In the genomic region with DNA sequence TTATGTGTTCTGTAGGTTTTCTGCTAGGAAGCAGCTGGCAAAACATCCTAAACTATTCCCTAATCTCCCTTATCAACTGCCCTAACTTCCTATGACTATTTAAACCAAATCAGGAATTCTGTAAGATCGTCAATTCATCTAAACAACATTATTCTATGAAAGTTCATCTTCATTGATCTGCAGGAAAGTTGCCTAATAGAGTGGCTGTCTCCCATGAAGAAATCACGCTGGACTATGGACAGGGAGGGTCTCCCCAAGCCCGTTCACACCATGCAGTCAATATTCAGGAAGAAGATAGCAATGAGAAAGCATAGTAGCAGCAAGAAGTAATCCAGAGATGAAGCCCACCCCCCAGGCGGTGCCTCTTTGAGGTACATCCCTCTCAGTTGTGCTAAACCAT, we compare ENCODE assay signal across 21 mouse cellular contexts. TPM values are rescaled to one million over a fixed set of nuclear protein-coding genes. Genes with fewer than 3 reads are reported as not detected.
"Had no signal": no experiment of that assay in that cellular context is flagged by ENCODE, and none has a peak within 500 bp of the region (broad histone marks: within the 10 kb centered on the region; RNA-seq: fewer than 3 reads in every experiment).

No protein-coding gene starts in this region.

- H3K27ac ChIP-seq: left cerebral cortex, adult 2 months; limb, embryonic 10.5 days; lung, embryonic 15.5 days; midbrain, embryonic 12.5 days; neural tube, embryonic 13.5 days had no signal

- H3K27me3 ChIP-seq: lung, embryonic 15.5 days; midbrain, embryonic 12.5 days; neural tube, embryonic 13.5 days had no signal

- DNase-seq: kidney, adult 18-20 months; kidney, postnatal 10 days; kidney, postnatal 4 days; right cerebral cortex, postnatal 25 days; thymus, adult 18-20 months; thymus, postnatal 36 days had no signal

- H3K36me3 ChIP-seq: limb, embryonic 10.5 days; lung, embryonic 15.5 days; midbrain, embryonic 12.5 days; neural tube, embryonic 13.5 days had no signal

- H3K4me2 ChIP-seq: lung, embryonic 15.5 days; midbrain, embryonic 12.5 days; neural tube, embryonic 13.5 days had no signal

- H3K4me3 ChIP-seq: left cerebral cortex, adult 2 months; limb, embryonic 10.5 days; lung, embryonic 15.5 days; midbrain, embryonic 12.5 days; neural tube, embryonic 13.5 days had no signal

- H3K4me1 ChIP-seq: neural tube, embryonic 13.5 days had no signal

- H3K9ac ChIP-seq: lung, embryonic 15.5 days; midbrain, embryonic 12.5 days; neural tube, embryonic 13.5 days had no signal

- H3K9me3 ChIP-seq: limb, embryonic 10.5 days; lung, embryonic 15.5 days; midbrain, embryonic 12.5 days; neural tube, embryonic 13.5 days had no signal

- ATAC-seq: inflammation-experienced regulatory T-cells, adult 6 months; midbrain, embryonic 16.5 days had no signal

RNA-seq across cellular contexts. Expression of gene Olfr1396, which starts 23.5 kb away (rescaled TPM):
- total RNA-seq: layer of hippocampus, adult 8-10 months; layer of hippocampus, postnatal 14 days; left cerebral cortex, adult 2 months; left cerebral cortex, postnatal 14 days; megakaryocyte-erythroid progenitor cell, adult 5-6 weeks had no signal
- polyA plus RNA-seq: kidney, embryonic 14.5 days; limb, embryonic 10.5 days; lung, embryonic 15.5 days; midbrain, embryonic 12.5 days; midbrain, embryonic 16.5 days; neural tube, embryonic 13.5 days; small intestine, adult 2 months; stomach, embryonic 14.5 days had no signal

RNA-seq across cellular contexts. Expression of gene Tgtp2, which starts 27.2 kb away (rescaled TPM):
- total RNA-seq: layer of hippocampus, postnatal 14 days had no signal
- polyA plus RNA-seq: kidney, embryonic 14.5 days; limb, embryonic 10.5 days; midbrain, embryonic 16.5 days had no signal

RNA-seq across cellular contexts. Expression of gene Olfr1395, which starts 50.9 kb away (rescaled TPM):
- total RNA-seq: layer of hippocampus, adult 8-10 months; layer of hippocampus, postnatal 14 days; left cerebral cortex, adult 2 months; left cerebral cortex, postnatal 14 days; megakaryocyte-erythroid progenitor cell, adult 5-6 weeks had no signal
- polyA plus RNA-seq: inflammation-experienced regulatory T-cells, adult 6 months; kidney, embryonic 14.5 days; limb, embryonic 10.5 days; limb, embryonic 14.5 days; lung, embryonic 15.5 days; midbrain, embryonic 12.5 days; midbrain, embryonic 16.5 days; neural tube, embryonic 13.5 days; small intestine, adult 2 months; stomach, embryonic 14.5 days had no signal
